Mouse (Mus musculus) lung, postnatal 0 days (tissue): ENCODE measurements around the gene Gm5868.

ENCODE experiments used
- CTCF ChIP-seq: IDR thresholded peaks from 2 replicates; pipeline ENCODE4 v1.5.1; 2016; ENCODE audit warnings: antibody characterized with exemption, mild to moderate bottlenecking
- EP300 ChIP-seq: IDR thresholded peaks from 2 replicates; pipeline ENCODE4 v1.6.1; 2016; ENCODE audit warnings: antibody characterized with exemption, mild to moderate bottlenecking, control low read depth

DNA sequence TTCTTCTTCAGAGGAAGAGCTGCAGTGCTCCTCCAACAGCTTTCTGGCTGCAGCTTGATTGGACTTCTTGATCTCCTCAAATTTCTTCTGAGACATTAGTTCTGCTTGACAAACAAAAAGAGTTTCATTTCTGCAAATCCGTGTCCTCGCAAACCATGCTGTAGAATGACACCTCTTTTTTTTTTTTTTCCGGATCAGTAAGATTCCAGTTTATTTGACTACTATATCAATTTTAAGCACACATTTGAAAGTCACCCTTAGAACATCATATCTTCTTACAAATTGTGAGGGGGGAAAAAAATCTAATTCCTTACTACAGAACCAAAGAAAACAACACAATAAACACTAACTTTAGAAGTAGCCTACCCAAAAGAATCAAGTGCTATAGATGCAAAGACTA is 31.1 kb downstream of the Gm5868 start:
- TF ChIP-seq CTCF, result no peak
- no peak for TF ChIP-seq EP300
